Mouse (Mus musculus): ENCODE measurements around the gene Srrm1.

DNA sequence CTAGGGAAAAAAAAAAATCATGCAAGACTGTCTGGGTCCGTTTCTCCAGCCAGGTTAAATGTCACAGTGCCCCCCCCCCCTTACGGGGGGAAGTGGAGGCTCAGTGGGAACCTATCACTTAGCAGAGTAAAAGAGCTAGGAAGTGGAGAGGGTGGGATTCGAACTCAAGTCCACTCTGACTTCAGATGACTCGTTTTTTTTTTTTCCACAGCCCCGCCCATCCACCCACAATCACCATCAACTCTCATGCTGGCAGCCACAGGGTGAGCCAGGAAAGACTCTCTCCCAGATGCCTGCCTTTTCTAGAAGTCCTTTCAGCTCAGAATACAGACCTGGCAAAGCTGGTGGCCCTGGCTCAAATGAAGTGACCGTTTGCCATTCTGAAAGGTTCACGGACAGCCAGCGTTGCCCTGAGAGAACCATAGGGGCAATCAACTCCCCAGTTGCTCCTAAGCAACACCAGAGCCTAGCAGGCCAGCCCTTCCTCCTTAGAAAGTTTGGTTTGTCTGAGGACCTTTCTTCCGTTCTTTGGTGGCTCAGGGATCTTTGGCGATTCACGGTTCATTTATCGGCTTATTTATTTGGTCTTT lies 67.0 kb downstream of the Srrm1 start:
- TF ChIP-seq CTCF (IDR thresholded peaks at IDR 0.05; ENCODE audit: low read depth, low read length) = no peak
- TF ChIP-seq POLR2A (IDR thresholded peaks at IDR 0.05; ENCODE audit: borderline replicate concordance, low read depth, low read length) = no peak

Measured in bone marrow macrophage, adult 2 months (primary cell).